Mouse (Mus musculus): Measurements from ENCODE around the gene Mapt. TPM values are rescaled to one million over a fixed set of nuclear protein-coding genes. Genes with fewer than 3 reads are reported as not detected.

Mapt gene
- total and polyA plus RNA-seq, 3 experiments = 30.1 to 91.6 (median 77.9) TPM

- Histone ChIP-seq H3K79me2 (replicated peaks; ENCODE audit: control insufficient read depth, insufficient read depth, low read length) (no peaks in the 10 kb centered on the region), H3K36me3 (ENCODE audit: control insufficient read depth, insufficient read depth, low read length) (no peaks in the 10 kb centered on the region), H3K4me3 (peak overlapping the region; percentile 45), H3K4me1 (ENCODE audit: control insufficient read depth, insufficient read depth, low read length) (peaks cover 13% of the 10 kb centered on the region), H3K27ac (peak overlapping the region; percentile 73), H3K9ac (ENCODE audit: low read depth, low read length) (peak overlapping the region; percentile 58), H3K27me3 (ENCODE audit: control insufficient read depth, insufficient read depth, low read length) (no peaks in the 10 kb centered on the region)
- 10% methylated on average over 24 of the region's 24 CpGs for WGBS
- no peak; the same call in 1 of the 2 replicates for TF ChIP-seq POLR2A (IDR thresholded peaks at IDR 0.05; ENCODE audit: insufficient read depth, low read depth, low read length)
- TF ChIP-seq CTCF (IDR thresholded peaks at IDR 0.05) = peak; percentile 18; the same call in 1 of the 2 replicates
- intact Hi-C loops (cut with DNase I) = loop anchor here (5.0 kb wide), 1 partner anchor 188 kb away; no protein-coding TSS in a partner anchor
- peak; percentile 50 to 65 for DNase-seq
Measured at GRCm38 (mm10) chr11:104318940-104319781, 88.0 kb downstream of the Mapt start.

- no peak overlapping the region for H3K27ac ChIP-seq
- TF ChIP-seq EP300 (IDR thresholded peaks at IDR 0.05; ENCODE audit: insufficient read depth, low read depth, low read length) (no peak), CTCF (IDR thresholded peaks at IDR 0.05) (no peak), POLR2A (IDR thresholded peaks at IDR 0.05; ENCODE audit: insufficient read depth, low read depth, low read length) (no peak)
- intact Hi-C loops (cut with DNase I) = no loop called here
- peaks cover 13% of the 10 kb centered on the region for H3K4me1 ChIP-seq (ENCODE audit: control insufficient read depth, insufficient read depth, low read length)
- 81% methylated on average over 5 of the region's 5 CpGs for WGBS
- no peak overlapping the region for H3K9ac ChIP-seq (ENCODE audit: low read depth, low read length)
- H3K4me3 ChIP-seq = no peak overlapping the region
- no peak for DNase-seq
- no peaks in the 10 kb centered on the region for H3K36me3 ChIP-seq (ENCODE audit: control insufficient read depth, insufficient read depth, low read length)
- H3K79me2 ChIP-seq (replicated peaks; ENCODE audit: control insufficient read depth, insufficient read depth, low read length) = no peaks in the 10 kb centered on the region
- H3K27me3 ChIP-seq (ENCODE audit: control insufficient read depth, insufficient read depth, low read length) = no peaks in the 10 kb centered on the region
Measured at GRCm38 (mm10) chr11:104320511-104320910, 89.3 kb downstream of the Mapt start.

DNA sequence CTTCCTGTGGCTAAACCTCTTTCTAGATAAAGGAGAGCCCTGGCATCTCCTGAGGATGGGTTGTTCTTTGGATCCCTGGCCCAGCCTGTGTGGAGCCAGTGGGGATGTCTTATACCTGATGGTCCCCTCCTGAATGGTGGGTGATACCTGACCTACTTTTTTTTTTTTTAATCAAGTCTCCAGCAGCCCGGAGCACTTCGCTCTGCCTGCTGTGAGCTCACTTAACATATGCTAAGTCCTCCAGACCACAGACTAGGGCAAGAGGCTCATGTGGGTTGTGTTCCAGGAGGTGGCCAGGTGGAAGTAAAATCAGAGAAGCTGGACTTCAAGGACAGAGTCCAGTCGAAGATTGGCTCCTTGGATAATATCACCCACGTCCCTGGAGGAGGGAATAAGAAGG, 91.0 kb downstream of the Mapt start:
- no peaks in the 10 kb centered on the region for H3K79me2 ChIP-seq (replicated peaks; ENCODE audit: control insufficient read depth, insufficient read depth, low read length)
- H3K27ac ChIP-seq = no peak overlapping the region
- no peaks in the 10 kb centered on the region for H3K27me3 ChIP-seq (ENCODE audit: control insufficient read depth, insufficient read depth, low read length)
- 49% methylated on average over 4 of the region's 4 CpGs for WGBS
- intact Hi-C loops (cut with DNase I) = no loop called here
- H3K9ac ChIP-seq (ENCODE audit: low read depth, low read length) = no peak overlapping the region
- H3K4me3 ChIP-seq = no peak overlapping the region
- peaks cover 6% of the 10 kb centered on the region for H3K4me1 ChIP-seq (ENCODE audit: control insufficient read depth, insufficient read depth, low read length)
- H3K36me3 ChIP-seq (ENCODE audit: control insufficient read depth, insufficient read depth, low read length) = no peaks in the 10 kb centered on the region
- TF ChIP-seq EP300 (IDR thresholded peaks at IDR 0.05; ENCODE audit: insufficient read depth, low read depth, low read length) (no peak), POLR2A (IDR thresholded peaks at IDR 0.05; ENCODE audit: insufficient read depth, low read depth, low read length) (no peak), CTCF (IDR thresholded peaks at IDR 0.05) (no peak)
- DNase-seq = no peak

- Histone ChIP-seq H3K9ac (ENCODE audit: low read depth, low read length) (no peak overlapping the region), H3K27me3 (ENCODE audit: control insufficient read depth, insufficient read depth, low read length) (no peaks in the 10 kb centered on the region), H3K27ac (no peak overlapping the region), H3K79me2 (replicated peaks; ENCODE audit: control insufficient read depth, insufficient read depth, low read length) (no peaks in the 10 kb centered on the region), H3K4me1 (ENCODE audit: control insufficient read depth, insufficient read depth, low read length) (no peaks in the 10 kb centered on the region), H3K36me3 (ENCODE audit: control insufficient read depth, insufficient read depth, low read length) (no peaks in the 10 kb centered on the region; the same call in 1 of the 2 replicates), H3K4me3 (no peak overlapping the region)
- no peak for DNase-seq
- intact Hi-C loops (cut with DNase I) = no loop called here
- TF ChIP-seq EP300 (IDR thresholded peaks at IDR 0.05; ENCODE audit: insufficient read depth, low read depth, low read length) (no peak), CTCF (IDR thresholded peaks at IDR 0.05) (no peak), POLR2A (IDR thresholded peaks at IDR 0.05; ENCODE audit: insufficient read depth, low read depth, low read length) (no peak)
- 100% methylated on average over 1 of the region's 1 CpGs for WGBS
Measured at GRCm38 (mm10) chr11:104327462-104327861, 96.3 kb downstream of the Mapt start.

DNA sequence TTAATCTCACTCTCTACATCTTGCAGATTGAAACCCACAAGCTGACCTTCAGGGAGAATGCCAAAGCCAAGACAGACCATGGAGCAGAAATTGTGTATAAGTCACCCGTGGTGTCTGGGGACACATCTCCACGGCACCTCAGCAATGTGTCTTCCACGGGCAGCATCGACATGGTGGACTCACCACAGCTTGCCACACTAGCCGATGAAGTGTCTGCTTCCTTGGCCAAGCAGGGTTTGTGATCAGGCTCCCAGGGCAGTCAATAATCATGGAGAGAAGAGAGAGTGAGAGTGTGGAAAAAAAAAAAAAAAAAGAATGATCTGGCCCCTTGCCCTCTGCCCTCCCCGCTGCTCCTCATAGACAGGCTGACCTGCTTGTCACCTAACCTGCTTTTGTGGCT, 96.8 kb downstream of the Mapt start:
- Histone ChIP-seq H3K4me1 (ENCODE audit: control insufficient read depth, insufficient read depth, low read length) (no peaks in the 10 kb centered on the region; the same call in 1 of the 2 replicates), H3K36me3 (ENCODE audit: control insufficient read depth, insufficient read depth, low read length) (no peaks in the 10 kb centered on the region; the same call in 1 of the 2 replicates), H3K27me3 (ENCODE audit: control insufficient read depth, insufficient read depth, low read length) (no peaks in the 10 kb centered on the region), H3K9ac (ENCODE audit: low read depth, low read length) (no peak overlapping the region), H3K4me3 (no peak overlapping the region), H3K27ac (no peak overlapping the region), H3K79me2 (replicated peaks; ENCODE audit: control insufficient read depth, insufficient read depth, low read length) (no peaks in the 10 kb centered on the region)
- WGBS = 88% methylated on average over 6 of the region's 6 CpGs
- TF ChIP-seq CTCF (IDR thresholded peaks at IDR 0.05) = no peak
- TF ChIP-seq EP300 (IDR thresholded peaks at IDR 0.05; ENCODE audit: insufficient read depth, low read depth, low read length) = no peak
- TF ChIP-seq POLR2A (IDR thresholded peaks at IDR 0.05; ENCODE audit: insufficient read depth, low read depth, low read length) = no peak
- intact Hi-C loops (cut with DNase I) = no loop called here
- no peak for DNase-seq
